Mouse (Mus musculus): Measurements from ENCODE around the gene Itsn1.

DNA sequence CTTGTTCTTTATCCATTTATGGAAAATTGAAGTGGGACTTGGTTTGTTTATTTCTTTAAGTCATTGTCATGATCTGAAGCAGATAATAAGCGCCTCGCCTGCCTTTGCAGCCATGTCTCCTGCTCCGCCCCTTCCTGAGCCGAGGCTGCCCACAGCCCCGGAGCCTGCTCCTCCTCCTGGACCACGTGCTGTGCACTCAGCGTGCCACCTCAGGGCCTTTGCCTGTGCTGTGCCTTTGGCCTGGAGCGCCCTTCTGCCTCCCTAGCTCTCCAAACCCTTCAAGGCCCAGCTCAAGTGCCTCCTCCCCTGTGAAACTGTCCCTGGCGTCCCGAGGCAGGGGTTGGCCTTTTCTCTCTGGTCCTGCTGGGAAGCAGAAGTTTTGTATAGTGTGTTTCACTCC lies 123.7 kb downstream of the Itsn1 start:
- TF ChIP-seq CTCF (IDR thresholded peaks at IDR 0.05; ENCODE audit: insufficient read depth, low read depth, low read length) (no peak), POLR2A (IDR thresholded peaks at IDR 0.05; ENCODE audit: insufficient read depth, low read depth, low read length) (no peak)
